Mouse (Mus musculus) olfactory bulb, adult 2 months (tissue): ENCODE results near the gene Efna1.

Experiments
- CTCF ChIP-seq: fragments of 200-500 bp; IDR thresholded peaks from 2 replicates; pipeline ENCODE4 v1.5.1; 2012; ENCODE audit warnings: low read depth, mild to moderate bottlenecking, low read length, moderate library complexity; ENCODE audit not compliant: insufficient read depth
- POLR2A ChIP-seq: fragments of 200-500 bp; IDR thresholded peaks from 2 replicates; pipeline ENCODE4 v1.6.1; 2012; ENCODE audit warnings: mild to moderate bottlenecking, low read depth, low read length, moderate library complexity; ENCODE audit not compliant: insufficient read depth

DNA sequence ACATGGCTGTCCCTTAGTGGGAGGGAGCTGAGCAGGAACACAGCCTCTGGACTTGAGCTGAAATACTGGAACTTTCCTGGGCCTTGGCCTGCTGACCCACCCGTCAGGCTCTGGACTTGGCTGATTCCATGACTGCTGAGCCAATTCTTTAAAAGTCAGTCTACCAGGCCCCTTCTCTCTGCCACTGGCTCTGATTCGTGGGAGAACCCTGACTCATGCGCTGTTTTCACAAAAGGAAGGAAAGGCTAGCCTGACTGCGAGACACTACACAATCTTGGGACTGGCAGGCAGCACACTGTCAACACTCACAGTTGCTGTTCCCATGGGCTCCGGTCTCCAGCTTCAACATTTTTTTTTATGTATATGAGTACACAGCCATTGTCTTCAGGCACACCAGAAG lies 24.8 kb downstream of the Efna1 start:
- TF ChIP-seq CTCF (no peak), POLR2A (no peak)
